Mouse (Mus musculus): ENCODE results near the gene Edrf1.

DNA sequence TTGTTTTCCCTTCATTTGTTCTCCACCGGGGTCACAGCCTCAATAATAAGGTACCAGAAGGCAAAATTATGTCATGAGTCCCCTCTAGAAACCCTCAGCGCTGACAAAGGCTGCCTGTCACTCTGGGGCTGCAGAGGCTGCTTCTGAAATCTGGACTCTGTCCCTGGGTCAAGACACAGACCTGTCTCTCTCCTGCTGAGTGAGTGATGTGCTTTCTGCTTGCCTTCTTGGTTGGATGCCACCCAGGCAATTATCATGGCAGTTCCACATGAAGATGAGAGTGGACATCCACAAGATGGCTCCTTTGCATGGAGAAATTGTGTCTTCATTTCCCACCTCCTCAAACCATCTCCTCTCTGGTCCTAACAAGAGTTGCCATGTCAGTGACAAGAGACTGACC lies 34.2 kb upstream of the Edrf1 start:
- TF ChIP-seq CTCF (IDR thresholded peaks at IDR 0.05; ENCODE audit: low read depth, low read length) = no peak
- no peak for TF ChIP-seq POLR2A (IDR thresholded peaks at IDR 0.05; ENCODE audit: extremely low read depth, insufficient read depth, low read length)

Data from liver, adult 2 months (tissue).